Mouse (Mus musculus) inflammation-experienced regulatory T-cells, adult 6 months (primary cell): ENCODE results near the gene Rad9b. TPM values are rescaled to one million over a fixed set of nuclear protein-coding genes. Genes with fewer than 3 reads are reported as not detected.
A peak's percentile ranks its signal among the peaks of the same experiment; 100 is the strongest.

Source experiments
- ATAC-seq: one replicate; pipeline ENCODE4 v1.8.0; 2017
- polyA plus RNA-seq, 3 experiments: library from polyadenylated mRNA; unstranded; fragments of 100-300 nt; shearing (Covaris generic); gene quantifications; one replicate each; pipeline ENCODE4 v1.2.1; 2017

Rad9b gene
- polyA plus RNA-seq, 3 experiments from 2014 or later, result 6.1 to 16.8 (median 13.9) TPM

- no peak for ATAC-seq
Observed at GRCm38 (mm10) chr5:122283828-122284182, 70.2 kb downstream of the Rad9b start.

- ATAC-seq, result no peak
Observed at GRCm38 (mm10) chr5:122280827-122281462, 73.1 kb downstream of the Rad9b start.

- no peak for ATAC-seq
Observed at GRCm38 (mm10) chr5:122280422-122280826, 73.6 kb downstream of the Rad9b start.

- no peak for ATAC-seq
Observed at GRCm38 (mm10) chr5:122279799-122280421, 74.1 kb downstream of the Rad9b start.

- no peak for ATAC-seq
Observed at GRCm38 (mm10) chr5:122278946-122279345, 75.1 kb downstream of the Rad9b start.

GRCm38 (mm10) chr5:122274785-122275184 is 79.2 kb downstream of the Rad9b start:
- peak; percentile 90 for ATAC-seq

Other genes starting within 250 kb of the Rad9b start
- gene Ccdc63, start 213.4 kb downstream of the Rad9b start, polyA plus RNA-seq, result under 1 TPM in 2 of 3 experiments, not detected in 1; 0.26 to 0.63 TPM
- gene Ppp1cc, start 196.0 kb downstream of the Rad9b start, polyA plus RNA-seq, result 10 to 100 TPM; 57.8 to 90.1 (median 81.4) TPM
- 10 to 100 TPM; 31.9 to 54.2 (median 48.9) TPM for gene Hvcn1, start 147.4 kb downstream of the Rad9b start, polyA plus RNA-seq
- gene Tctn1, start 89.8 kb downstream of the Rad9b start, polyA plus RNA-seq, result 1 to 10 TPM in 1 of 3 experiments, under 1 TPM in 2; 0.68 to 1.7 (median 0.90) TPM
- gene Pptc7, start 69.9 kb downstream of the Rad9b start, polyA plus RNA-seq, result 10 to 100 TPM in 2 of 3 experiments, 1 to 10 TPM in 1; 9.6 to 21.6 (median 20.9) TPM
- gene Vps29, start 136 bp upstream of the Rad9b start, polyA plus RNA-seq, result 100 to 1,000 TPM; 206 to 295 (median 210) TPM
- 10 to 100 TPM; 42.4 to 69.7 (median 60.2) TPM for gene Gpn3, start 17.6 kb upstream of the Rad9b start, polyA plus RNA-seq
- gene Fam216a, start 18.1 kb upstream of the Rad9b start, polyA plus RNA-seq, result 1 to 10 TPM; 7.3 to 9.4 (median 7.9) TPM
- 100 to 1,000 TPM; 331 to 710 (median 523) TPM for gene Arpc3, start 37.6 kb upstream of the Rad9b start, polyA plus RNA-seq
- gene Anapc7, start 67.5 kb upstream of the Rad9b start, polyA plus RNA-seq, result 10 to 100 TPM; 12.5 to 18.2 (median 16.3) TPM
- gene Atp2a2, start 148.0 kb upstream of the Rad9b start, polyA plus RNA-seq, result 10 to 100 TPM; 12.5 to 16.2 (median 13.1) TPM